Mouse (Mus musculus) layer of hippocampus, postnatal 25 days (tissue): ENCODE measurements around the gene Dennd4a. TPM values are rescaled to one million over a fixed set of nuclear protein-coding genes. Genes with fewer than 3 reads are reported as not detected.

Source experiments
- DNase-seq, 2 experiments: peaks; one replicate each; pipeline ENCODE4 v3.0.0; 2022; ENCODE audit warnings: mixed read lengths in 2 of 2, low spot score in 1 of 2; ENCODE audit errors: extremely low spot score in 1 of 2
- total RNA-seq, 2 experiments: library from RNA; stranded (reverse); gene quantifications; 2 replicates each; pipeline ENCODE4 v1.2.3; 2021

Dennd4a gene
- total RNA-seq, 2 experiments from 2014 or later = 37.2 to 43.1 TPM

- no peak for DNase-seq
Observed at GRCm38 (mm10) chr9:64789887-64790400, 21.2 kb upstream of the Dennd4a start.

GRCm38 (mm10) chr9:64790673-64791660, 20.2 kb upstream of the Dennd4a start:
- no peak for DNase-seq

GRCm38 (mm10) chr9:64791676-64792075, 19.5 kb upstream of the Dennd4a start:
- no peak for DNase-seq

GRCm38 (mm10) chr9:64792379-64793274, 18.5 kb upstream of the Dennd4a start:
- DNase-seq = no peak

- no peak for DNase-seq
Observed at GRCm38 (mm10) chr9:64793275-64793590, 17.9 kb upstream of the Dennd4a start.

GRCm38 (mm10) chr9:64793794-64794193, 17.3 kb upstream of the Dennd4a start:
- no peak for DNase-seq

- no peak for DNase-seq
Observed at GRCm38 (mm10) chr9:64794448-64795420, 16.4 kb upstream of the Dennd4a start.

GRCm38 (mm10) chr9:64795846-64796615, 15.1 kb upstream of the Dennd4a start:
- DNase-seq = no peak

- DNase-seq = no peak
Observed at GRCm38 (mm10) chr9:64797392-64797791, 13.7 kb upstream of the Dennd4a start.

GRCm38 (mm10) chr9:64798099-64798498, 13.0 kb upstream of the Dennd4a start:
- no peak for DNase-seq

GRCm38 (mm10) chr9:64798859-64799258, 12.3 kb upstream of the Dennd4a start:
- DNase-seq = no peak

GRCm38 (mm10) chr9:64799504-64799903, 11.6 kb upstream of the Dennd4a start:
- no peak for DNase-seq

GRCm38 (mm10) chr9:64802561-64802960, 8.6 kb upstream of the Dennd4a start:
- DNase-seq = no peak

- no peak for DNase-seq
Observed at GRCm38 (mm10) chr9:64803373-64804214, 7.5 kb upstream of the Dennd4a start.

- DNase-seq = no peak
Observed at GRCm38 (mm10) chr9:64805875-64806274, 5.3 kb upstream of the Dennd4a start.

GRCm38 (mm10) chr9:64806335-64807060, 4.6 kb upstream of the Dennd4a start:
- no peak for DNase-seq

GRCm38 (mm10) chr9:64807061-64807808, 3.9 kb upstream of the Dennd4a start:
- no peak for DNase-seq
